Mouse (Mus musculus): ENCODE results near the gene Bbx.

Gene Bbx

GRCm38 (mm10) chr16:50432062-50432878 is at the start of gene Bbx:
Gene Bbx, minus strand, starts transcription at chr16:50432390.
- DNase-seq (ENCODE audit: low read depth, low spot score), result peak; percentile 82

DNA sequence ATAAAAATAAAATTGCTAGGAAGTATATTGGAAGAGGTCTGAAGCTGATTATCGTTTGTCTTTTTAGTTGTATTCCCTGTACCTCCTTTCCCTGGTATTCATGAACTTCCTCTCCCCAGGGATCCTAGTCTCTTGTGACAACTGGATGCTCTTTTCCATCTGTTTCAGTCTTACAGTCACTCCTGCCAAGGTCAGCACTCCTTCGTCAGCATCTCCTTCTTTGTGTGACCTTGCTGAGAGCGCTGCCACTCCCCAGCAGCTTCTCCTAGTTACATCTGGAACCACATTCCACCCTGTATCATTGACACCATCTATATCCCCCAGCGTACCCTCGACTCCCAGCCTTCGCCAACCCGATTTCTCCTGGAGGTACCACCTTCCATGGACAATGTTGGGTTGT is 49.7 kb upstream of the Bbx start:
- no peak for DNase-seq (ENCODE audit: low read depth, low spot score)

- DNase-seq (ENCODE audit: low read depth, low spot score), result no peak
These were observed 49.2 kb upstream of the Bbx start for GRCm38 (mm10) chr16:50481341-50481740.

DNA sequence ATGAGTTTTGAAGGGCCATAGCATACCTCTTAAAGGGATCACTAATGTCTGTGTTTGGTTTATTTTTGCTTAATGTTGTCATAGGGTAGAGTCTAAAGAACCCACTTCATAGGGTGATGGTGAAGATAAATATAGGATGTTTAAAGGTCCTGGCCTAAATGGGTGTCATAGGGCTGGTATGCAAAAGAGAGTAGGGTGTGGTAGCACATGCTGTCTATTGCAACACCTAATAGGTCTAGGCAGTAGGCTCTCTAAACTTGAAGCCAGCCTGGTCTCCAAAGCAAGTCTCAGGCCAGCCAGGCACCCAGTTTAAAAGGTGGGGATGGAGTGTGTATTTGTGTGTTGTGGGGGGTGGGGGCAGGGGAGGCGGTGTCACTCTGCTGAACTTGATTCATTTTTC is 46.5 kb upstream of the Bbx start:
- DNase-seq (ENCODE audit: low read depth, low spot score), result no peak

DNA sequence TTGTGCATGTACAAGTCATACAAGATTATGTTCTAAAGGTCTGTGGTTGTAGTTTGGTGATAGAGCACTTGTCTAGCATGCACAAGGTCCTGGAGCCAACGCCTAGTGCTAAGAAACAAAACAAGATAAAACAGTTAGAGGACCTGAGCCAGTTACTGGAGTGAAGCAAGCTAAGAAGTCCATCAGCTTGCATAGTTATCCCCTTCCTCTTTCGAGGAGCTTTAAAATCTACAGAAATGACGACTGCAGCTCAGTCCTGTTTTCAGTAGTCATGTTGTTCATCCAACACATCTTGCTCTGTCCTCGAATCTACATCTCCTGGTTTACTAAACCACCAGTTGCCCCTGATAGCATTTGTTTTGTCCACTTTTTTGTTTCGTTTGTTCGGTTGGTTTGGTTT is 45.4 kb upstream of the Bbx start:
- DNase-seq (ENCODE audit: low read depth, low spot score), result no peak

DNA sequence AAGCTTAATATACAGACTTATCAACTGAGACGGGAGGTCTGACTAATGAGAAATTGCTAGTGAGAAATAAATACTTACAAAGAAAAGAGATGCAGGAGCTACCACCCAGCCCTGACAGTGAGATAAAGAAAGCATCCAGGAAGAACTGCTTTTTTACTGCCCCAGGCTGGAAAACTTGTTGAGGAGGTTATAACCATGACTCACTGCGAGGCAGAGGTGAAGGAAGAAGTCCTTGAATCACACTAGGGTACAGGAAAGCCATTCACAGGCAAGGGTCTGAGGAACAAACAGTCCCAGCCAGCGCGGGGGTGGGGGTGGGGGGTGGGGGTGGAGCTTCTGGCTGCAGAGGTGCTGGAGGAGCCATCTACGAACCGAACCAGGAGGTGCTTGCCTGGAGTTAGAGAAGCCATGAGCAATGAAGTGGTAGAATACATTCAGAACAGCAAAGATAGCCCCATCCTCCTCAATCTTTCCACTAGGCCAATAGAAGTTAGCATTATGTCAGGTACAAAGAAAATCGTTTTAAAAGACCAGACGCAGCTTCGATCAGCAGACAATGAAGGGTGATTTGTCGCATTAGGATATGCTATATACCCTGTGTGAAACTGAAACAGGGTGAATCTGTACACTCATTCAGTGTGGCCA is 30.2 kb upstream of the Bbx start:
- DNase-seq (ENCODE audit: low read depth, low spot score), result no peak

DNA sequence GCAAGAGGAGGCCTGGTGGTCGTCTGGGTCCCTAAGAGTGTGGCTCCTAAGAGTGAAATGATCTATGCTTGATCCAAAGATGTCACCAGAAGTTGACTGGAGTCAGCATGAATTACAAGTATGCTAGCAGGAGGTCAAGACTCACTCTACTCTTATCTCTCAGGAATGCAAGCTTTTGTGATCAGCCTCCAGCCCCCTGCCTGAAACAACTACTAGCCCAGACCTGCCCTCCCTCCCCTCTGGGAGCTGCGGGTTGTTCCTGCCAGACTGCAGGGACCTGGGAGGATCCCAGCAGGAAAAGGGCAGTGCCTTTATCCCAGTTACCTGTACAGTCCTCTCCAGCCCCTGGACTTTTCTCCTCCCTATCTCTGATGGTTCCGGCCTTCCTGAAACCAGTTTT is 27.0 kb upstream of the Bbx start:
- DNase-seq (ENCODE audit: low read depth, low spot score), result no peak

DNA sequence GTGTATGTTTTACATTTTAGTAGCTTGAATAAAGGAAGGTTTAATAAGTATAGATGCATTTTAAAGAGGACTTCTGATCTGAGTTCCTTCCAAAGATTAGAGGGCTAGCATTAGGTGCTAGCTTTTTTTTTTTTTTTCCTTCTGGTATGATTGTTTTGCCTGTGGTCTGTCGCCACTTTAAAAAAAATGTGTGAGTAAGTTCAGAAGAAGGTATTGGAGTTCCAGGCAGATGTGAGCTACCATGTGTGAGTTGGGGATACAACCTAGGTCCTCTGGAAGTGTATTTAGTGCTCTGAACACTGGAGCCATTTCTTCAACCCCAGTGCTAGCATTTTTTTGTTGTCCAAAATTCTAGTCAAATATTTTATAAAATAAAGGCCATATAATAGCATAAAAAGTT is 23.9 kb upstream of the Bbx start:
- no peak for DNase-seq (ENCODE audit: low read depth, low spot score)

- DNase-seq (ENCODE audit: low read depth, low spot score), result no peak
These were observed 16.9 kb upstream of the Bbx start for GRCm38 (mm10) chr16:50449086-50449485.

DNA sequence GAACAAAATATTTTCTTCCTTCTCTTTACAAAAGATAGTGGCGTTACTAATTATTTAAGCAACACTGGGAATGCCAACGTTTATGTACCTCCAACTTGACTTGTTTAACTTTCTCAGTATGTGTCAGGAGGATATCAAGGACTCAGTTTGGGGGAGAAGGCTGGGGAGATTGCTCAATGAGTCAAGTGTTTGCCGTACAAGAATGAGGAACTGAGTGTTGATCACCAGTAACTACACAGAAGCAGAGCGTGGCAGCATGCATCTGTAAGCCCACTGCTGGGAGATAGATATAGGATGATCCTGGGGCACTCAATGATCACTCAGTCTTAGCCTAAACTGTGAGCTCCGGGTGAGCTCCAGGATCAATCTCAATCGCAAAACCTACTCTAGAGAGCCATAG is 12.8 kb upstream of the Bbx start:
- DNase-seq (ENCODE audit: low read depth, low spot score), result no peak

DNA sequence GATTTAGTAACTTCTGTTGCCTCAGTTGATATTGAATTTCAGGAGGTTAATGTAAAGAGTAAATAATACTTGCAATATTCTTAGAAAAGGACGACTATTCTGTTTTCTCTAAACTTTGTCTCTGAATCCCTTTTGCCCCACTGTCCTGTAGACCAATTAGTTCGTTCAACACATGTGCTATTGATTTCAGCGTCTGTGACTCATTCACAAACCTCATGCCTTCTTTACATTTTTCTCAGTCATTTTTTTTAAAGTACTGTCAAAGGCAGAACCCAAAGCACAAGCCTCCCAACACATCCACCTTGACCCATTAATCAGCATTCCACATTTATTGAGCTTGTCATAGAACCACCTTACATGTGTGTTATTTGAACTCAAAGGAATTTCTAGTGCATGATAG is 6.6 kb upstream of the Bbx start:
- no peak for DNase-seq (ENCODE audit: low read depth, low spot score)

GRCm38 (mm10) chr16:50437788-50438187 is 5.6 kb upstream of the Bbx start:
- DNase-seq (ENCODE audit: low read depth, low spot score), result no peak

- DNase-seq (ENCODE audit: low read depth, low spot score), result no peak
These were observed 5.1 kb upstream of the Bbx start for GRCm38 (mm10) chr16:50437331-50437730.

DNA sequence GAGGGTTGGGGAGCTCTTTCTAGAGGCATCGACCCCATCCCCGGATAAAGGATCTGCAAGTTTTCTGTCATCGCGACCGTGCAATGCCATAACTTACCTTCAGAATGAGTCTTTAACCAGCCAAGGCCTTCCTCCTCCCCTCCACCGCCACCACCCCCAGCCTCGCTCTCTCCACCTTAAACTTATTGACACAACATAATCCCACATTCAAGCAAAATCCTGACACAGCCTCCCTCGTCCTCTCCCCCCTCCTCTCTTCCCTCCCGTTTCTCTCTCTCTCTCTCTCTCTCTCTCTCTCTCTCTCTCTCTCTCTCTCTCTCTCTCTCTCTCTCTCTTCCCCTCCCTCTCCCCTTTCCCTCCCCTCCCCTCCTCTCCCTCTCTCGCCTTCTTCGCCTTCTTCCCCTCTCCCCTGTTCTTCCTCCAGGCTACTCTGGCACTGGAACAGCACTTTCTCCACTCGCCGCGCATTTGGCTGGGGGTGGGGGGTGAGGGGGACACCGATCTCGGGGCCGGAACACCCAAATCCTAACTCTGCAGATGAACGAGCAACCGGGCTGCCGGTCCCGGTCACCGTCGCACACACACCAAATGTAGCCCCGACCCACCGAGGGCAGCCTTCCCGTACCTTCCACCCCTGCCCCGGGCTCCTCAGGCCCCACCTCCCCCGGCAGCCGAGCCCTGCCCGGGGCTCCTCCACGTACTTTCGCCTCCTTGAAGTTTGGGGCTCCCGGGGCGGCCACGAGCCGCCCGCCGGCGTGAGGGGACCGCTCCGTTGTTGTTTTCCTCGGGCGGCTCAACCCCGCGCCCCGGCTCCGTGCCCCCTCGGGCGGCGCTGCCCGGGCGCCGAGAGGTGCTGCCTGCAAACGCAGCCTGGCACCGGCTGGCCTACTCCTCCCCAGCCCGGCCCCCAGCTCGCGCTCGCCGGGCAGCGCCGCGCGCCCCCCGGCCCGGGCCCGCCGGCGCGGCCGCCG is 894 bp downstream of the Bbx start:
- DNase-seq (ENCODE audit: low read depth, low spot score), result no peak

GRCm38 (mm10) chr16:50430515-50430877 is 1.7 kb downstream of the Bbx start:
- no peak for DNase-seq (ENCODE audit: low read depth, low spot score)

DNA sequence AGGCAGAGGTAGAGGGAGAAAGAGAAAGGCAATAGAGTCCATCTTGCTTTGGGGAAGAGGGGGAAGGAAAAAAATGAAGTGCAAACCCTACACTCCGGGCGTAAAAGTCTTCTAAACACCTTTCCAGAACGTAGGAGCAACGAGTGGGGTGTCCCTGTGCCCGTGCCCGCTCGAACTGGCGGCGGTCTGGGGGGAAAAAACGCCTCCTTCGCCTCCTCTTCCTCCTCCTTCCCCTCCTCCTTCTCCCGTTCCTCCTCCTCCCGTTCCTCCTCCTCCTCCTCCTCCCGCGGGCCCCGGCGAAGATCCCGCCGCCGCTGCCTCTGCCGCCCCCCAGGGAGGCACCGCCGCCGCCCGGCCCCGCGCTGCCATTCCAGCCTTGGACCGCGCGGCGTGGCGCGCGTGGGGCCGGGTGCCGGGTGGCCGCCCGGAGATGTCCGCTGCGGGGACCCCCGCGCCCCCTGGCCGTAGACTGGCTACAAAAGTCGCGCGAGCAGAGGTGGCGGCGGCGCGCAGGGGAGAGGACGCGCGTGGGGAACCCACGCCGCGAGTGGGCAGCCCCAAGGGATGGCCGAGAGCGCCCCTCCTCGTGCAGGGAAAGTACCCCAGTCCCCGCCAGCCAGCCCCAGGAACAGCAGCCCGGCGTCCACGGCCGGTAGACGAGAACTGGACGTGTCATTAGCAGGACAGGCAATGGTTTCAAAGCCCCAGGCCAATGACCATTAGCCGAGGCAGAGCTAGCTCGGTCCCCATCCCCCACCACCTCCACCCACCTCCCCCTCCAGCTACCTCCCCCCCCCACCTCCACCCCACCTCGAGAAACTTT is 2.3 kb downstream of the Bbx start:
- DNase-seq (ENCODE audit: low read depth, low spot score), result no peak

GRCm38 (mm10) chr16:50428871-50429691 is 3.1 kb downstream of the Bbx start:
- no peak for DNase-seq (ENCODE audit: low read depth, low spot score)

- no peak for DNase-seq (ENCODE audit: low read depth, low spot score)
These were observed 12.1 kb downstream of the Bbx start for GRCm38 (mm10) chr16:50420130-50420529.

- DNase-seq (ENCODE audit: low read depth, low spot score), result no peak
These were observed 16.8 kb downstream of the Bbx start for GRCm38 (mm10) chr16:50415406-50415805.

GRCm38 (mm10) chr16:50402851-50403250 is 29.3 kb downstream of the Bbx start:
- no peak for DNase-seq (ENCODE audit: low read depth, low spot score)
